Mouse (Mus musculus) bone marrow macrophage, adult 2 months (primary cell): ENCODE results near the gene Tceanc2. TPM values are rescaled to one million over a fixed set of nuclear protein-coding genes. Genes with fewer than 3 reads are reported as not detected.

Experiments
- H3K27ac ChIP-seq: 2 replicates; pipeline ENCODE4 v1.5.1; 2012; ENCODE audit warnings: low read depth, low read length; ENCODE audit not compliant: insufficient read depth
- H3K4me1 ChIP-seq: 2 replicates; pipeline ENCODE4 v1.6.1; 2012; ENCODE audit warnings: low read length; ENCODE audit not compliant: control insufficient read depth, insufficient read depth
- H3K4me3 ChIP-seq: 2 replicates; pipeline ENCODE4 v1.5.1; 2012; ENCODE audit warnings: mild to moderate bottlenecking, low read length, moderate library complexity; ENCODE audit not compliant: insufficient read depth
- CTCF ChIP-seq: IDR thresholded peaks from 2 replicates; pipeline ENCODE4 v1.5.1; 2012; ENCODE audit warnings: low read depth, mild to moderate bottlenecking, low read length, moderate library complexity
- POLR2A ChIP-seq: IDR thresholded peaks from 2 replicates; pipeline ENCODE4 v1.6.1; 2012; ENCODE audit warnings: mild to moderate bottlenecking, low read depth, low read length, borderline replicate concordance
- polyA plus RNA-seq: library from polyadenylated mRNA; stranded (reverse); fragments of >200 nt; gene quantifications from 2 replicates; pipeline ENCODE4 v1.2.4, GENCODE M21; 2012; ENCODE audit not compliant: missing spikeins, insufficient read depth, insufficient read length

Tceanc2 gene
- polyA plus RNA-seq, 1 experiment = 27.9 TPM

DNA sequence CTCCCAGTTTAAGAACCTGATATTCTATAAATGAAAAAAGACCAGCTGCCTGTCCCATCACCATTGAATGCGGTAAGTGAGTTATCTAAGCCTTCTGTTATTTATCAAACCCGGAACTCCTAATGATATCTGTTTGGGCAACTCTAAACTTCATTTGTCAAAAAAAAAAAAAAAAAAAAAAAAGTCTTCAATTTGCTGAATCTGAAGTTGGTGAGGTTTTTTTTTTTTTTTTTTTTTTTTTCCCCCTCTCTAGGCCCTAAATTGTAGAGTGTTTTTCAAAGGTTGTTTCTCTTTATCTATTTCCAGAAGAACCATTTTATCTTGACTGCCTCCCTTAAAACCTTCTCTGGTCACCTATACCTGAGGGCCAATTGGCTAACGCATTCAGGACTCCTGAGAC lies 44.0 kb downstream of the Tceanc2 start:
- H3K4me3 ChIP-seq = no peak overlapping the region
- TF ChIP-seq POLR2A (no peak), CTCF (no peak)

DNA sequence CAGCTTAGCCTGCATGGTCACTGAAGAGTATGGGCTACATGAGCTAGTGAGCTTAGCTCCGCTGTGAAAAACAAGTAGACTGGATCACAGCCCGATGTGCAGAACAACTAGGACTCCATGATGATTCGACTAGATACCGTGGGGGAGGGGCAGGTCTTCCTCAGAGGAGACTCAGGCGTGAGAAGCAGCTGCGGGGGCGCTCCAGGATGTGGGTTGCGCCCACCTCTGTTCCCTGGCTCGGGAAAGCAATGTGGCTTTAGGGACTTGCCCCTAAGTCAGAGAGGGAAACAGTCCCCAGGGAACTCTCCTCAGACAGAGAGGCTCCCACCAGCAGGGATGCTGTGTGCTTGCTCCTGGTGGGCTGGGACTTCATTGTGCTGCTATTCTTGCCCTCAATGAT lies 48.4 kb downstream of the Tceanc2 start:
- TF ChIP-seq CTCF (no peak), POLR2A (no peak)
- Histone ChIP-seq H3K4me3 (no peak overlapping the region), H3K27ac (no peak overlapping the region), H3K4me1 (no peaks in the 10 kb centered on the region)

More for the DNA sequence above, 44.0 kb downstream of the Tceanc2 start:
- no peak overlapping the region for H3K27ac ChIP-seq
- peaks cover 6% of the 10 kb centered on the region for H3K4me1 ChIP-seq

- TF ChIP-seq POLR2A (no peak), CTCF (no peak)
- Histone ChIP-seq H3K4me1 (no peaks in the 10 kb centered on the region), H3K27ac (no peak overlapping the region), H3K4me3 (no peak overlapping the region)
Observed at GRCm38 (mm10) chr4:107129373-107129772, 49.5 kb downstream of the Tceanc2 start.

- Histone ChIP-seq H3K4me3 (no peak overlapping the region), H3K4me1 (no peaks in the 10 kb centered on the region), H3K27ac (no peak overlapping the region)
- no peak for TF ChIP-seq POLR2A
- no peak for TF ChIP-seq CTCF
Observed at GRCm38 (mm10) chr4:107127901-107128669, 50.8 kb downstream of the Tceanc2 start.

- Histone ChIP-seq H3K4me1 (no peaks in the 10 kb centered on the region), H3K4me3 (no peak overlapping the region), H3K27ac (no peak overlapping the region)
- TF ChIP-seq POLR2A (no peak), CTCF (no peak)
Observed at GRCm38 (mm10) chr4:107126891-107127524, 51.9 kb downstream of the Tceanc2 start.

DNA sequence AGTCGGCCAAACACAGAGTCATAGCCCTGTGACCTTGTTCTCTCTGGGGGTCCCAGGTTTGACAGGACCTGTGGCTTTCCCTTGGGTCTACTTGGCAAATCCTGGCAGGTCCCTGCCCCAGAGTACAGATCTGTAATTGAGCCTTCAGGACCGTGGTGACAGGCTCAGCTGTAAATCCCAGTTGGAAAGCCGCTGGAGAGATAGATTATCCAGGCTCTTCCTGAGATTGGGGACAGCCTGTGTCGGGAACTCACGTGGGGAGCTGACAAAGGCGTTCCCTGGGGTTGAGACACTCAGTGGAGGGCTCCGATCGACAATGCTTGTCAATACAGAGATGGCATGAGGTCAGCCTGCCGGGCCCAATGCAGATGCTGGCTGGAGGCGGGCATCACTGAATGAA lies 52.5 kb downstream of the Tceanc2 start:
- Histone ChIP-seq H3K4me1 (no peaks in the 10 kb centered on the region), H3K4me3 (no peak overlapping the region), H3K27ac (no peak overlapping the region)
- TF ChIP-seq CTCF (no peak), POLR2A (no peak)

- TF ChIP-seq CTCF = no peak
- TF ChIP-seq POLR2A = no peak
- no peaks in the 10 kb centered on the region for H3K4me1 ChIP-seq
- no peak overlapping the region for H3K4me3 ChIP-seq
- H3K27ac ChIP-seq = no peak overlapping the region
Observed at GRCm38 (mm10) chr4:107125101-107125500, 53.8 kb downstream of the Tceanc2 start.

GRCm38 (mm10) chr4:107124376-107124775 lies 54.5 kb downstream of the Tceanc2 start:
- Histone ChIP-seq H3K27ac (no peak overlapping the region), H3K4me3 (no peak overlapping the region)
- TF ChIP-seq CTCF = no peak
- TF ChIP-seq POLR2A = no peak

DNA sequence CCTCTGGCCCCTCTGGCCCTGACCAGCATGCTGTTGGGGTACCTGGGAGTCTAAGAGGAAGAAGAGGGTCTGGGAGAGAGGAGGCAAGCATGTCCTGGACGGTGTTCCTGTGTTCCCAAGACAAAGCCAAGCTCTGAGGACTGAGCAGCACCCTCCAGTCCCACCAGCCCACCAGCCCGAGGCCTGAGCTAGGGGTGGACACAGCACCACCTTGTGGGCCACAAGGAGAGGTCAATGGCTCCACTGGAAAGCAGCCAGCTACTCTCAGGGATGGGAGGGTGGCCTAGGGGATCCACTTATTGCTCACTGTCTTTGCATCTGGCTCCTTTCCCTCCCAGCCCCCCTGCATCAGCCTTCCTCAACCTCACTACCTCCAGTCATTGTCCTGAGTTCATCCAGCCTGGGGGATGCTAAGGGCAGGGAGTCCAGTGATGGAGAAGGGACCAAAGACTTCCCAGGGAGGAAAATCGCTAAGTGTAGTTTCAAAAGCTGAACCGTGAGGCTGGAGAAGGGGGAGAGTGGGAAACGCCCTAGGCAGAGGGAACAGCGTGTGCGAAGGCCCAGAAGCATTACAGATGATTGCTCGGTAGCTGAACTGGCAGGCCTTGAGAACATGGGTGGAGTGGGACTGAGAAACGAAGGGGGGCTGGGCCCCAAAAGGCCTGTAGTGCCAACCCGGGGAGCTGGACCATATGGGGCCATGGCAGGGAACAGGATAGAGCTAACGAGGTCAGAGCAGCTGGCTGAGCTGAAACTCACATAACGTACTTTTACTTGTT lies 57.6 kb downstream of the Tceanc2 start:
- TF ChIP-seq POLR2A (no peak), CTCF (peak; percentile 28; the same call in 1 of the 2 replicates)
- no peak overlapping the region for H3K27ac ChIP-seq
- no peak overlapping the region for H3K4me3 ChIP-seq
- H3K4me1 ChIP-seq = no peaks in the 10 kb centered on the region

More at GRCm38 (mm10) chr4:107124376-107124775, 54.5 kb downstream of the Tceanc2 start:
- H3K4me1 ChIP-seq = no peaks in the 10 kb centered on the region

DNA sequence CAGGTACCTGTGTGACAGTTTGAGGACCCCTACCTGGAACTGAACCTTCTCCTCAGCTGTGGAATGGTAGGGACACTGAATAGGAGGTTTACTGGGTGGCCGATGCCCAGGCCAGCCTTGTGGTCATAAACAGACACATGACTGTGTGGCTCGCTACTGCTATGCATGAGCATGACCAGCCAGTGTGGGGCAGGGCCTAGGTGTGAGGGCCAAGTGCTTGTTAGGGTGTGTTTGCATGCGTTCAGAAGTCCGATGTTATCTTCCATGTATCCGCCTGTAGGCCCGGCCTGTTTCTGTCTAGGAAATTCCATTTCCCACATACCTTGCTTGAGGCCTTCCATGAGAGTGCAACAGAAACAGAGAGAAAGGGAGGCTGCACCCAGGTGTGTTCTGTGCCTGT lies 58.2 kb downstream of the Tceanc2 start:
- Histone ChIP-seq H3K4me3 (no peak overlapping the region), H3K4me1 (no peaks in the 10 kb centered on the region), H3K27ac (no peak overlapping the region)
- TF ChIP-seq POLR2A (no peak), CTCF (no peak)

DNA sequence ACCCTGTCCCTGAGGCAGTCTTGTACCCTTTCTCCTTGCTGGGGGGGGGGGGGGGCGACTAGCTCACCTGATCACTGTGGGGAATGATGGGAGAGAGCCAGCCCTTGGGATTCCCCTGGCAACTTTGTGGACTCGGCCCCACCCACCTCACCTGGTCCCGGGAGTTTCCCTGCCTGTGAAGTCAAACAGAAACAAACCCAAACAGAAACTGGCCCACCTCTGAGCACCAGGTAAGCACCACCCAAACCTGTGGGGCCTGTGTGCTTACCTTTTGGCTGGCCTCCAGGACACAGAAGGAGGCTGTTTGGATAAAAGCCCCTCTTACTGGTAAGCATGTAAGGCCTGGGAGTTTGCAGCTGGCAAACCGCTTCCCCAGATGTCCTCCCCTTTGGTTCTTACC lies 59.9 kb downstream of the Tceanc2 start:
- H3K4me3 ChIP-seq = no peak overlapping the region
- no peaks in the 10 kb centered on the region for H3K4me1 ChIP-seq
- no peak overlapping the region for H3K27ac ChIP-seq
- TF ChIP-seq POLR2A (no peak), CTCF (no peak)
